ENCODE assay signal across 1 mouse cellular context in the genomic region with DNA sequence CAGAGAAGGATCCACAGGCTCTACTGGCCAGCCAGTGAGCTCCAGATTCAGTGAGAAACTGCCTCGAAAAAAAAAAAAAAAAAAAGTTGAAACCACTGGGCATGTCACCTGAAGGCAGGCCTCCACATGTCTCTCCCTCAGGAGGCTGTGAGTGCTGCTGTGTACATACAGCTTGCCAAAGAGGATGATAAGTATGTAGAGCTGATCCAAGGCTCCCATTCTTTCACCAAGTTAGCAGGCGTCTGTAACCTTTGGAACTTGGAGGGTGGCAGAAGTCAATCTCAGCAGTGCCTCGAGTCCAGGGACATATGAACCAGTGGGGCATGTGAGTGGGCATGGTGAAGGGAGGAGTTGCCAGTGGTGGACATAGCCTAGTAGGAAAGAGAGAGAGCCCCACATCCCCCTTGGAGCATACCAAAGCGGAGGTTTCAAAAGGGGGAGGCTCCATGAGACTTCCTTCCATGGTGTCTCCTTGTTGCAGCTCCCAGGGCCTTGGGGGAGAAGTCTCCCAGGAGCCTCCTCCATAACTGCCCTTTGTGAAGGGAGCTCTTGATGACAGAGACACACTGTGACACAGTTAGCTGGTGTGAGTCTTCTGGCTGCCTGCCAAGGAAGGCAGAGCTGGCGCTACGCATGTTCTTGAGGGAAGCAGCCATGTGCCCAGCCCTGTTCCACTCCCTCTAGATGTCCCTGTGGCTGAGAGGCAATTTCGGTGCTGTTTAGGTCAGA.
TF ChIP-seq lines count a peak whose summit lies in the region.

No protein-coding gene starts in this region.

TF ChIP-seq in MEL, 35 proteins besides CTCF, POLR2A, EP300 and RAD21 (continued from another document):
- TF ChIP-seq NRF1 (IDR thresholded peaks at IDR 0.05; ENCODE audit: insufficient read depth, low read depth, low read length, poor library complexity, severe bottlenecking) (no peak), POLR2AphosphoS2 (IDR thresholded peaks at IDR 0.05; ENCODE audit: low read length) (no peak)
